Mouse (Mus musculus): ENCODE measurements around the gene Gm4779.

GRCm38 (mm10) chrX:101754478-101754877 lies 39.7 kb downstream of the Gm4779 start:
- no peak for TF ChIP-seq POLR2A (IDR thresholded peaks at IDR 0.05; ENCODE audit: borderline replicate concordance, insufficient read depth, low read length)
- no peak for TF ChIP-seq CTCF (IDR thresholded peaks at IDR 0.05; ENCODE audit: borderline replicate concordance, insufficient read depth, low read depth, low read length)

Data from cerebellum, adult 2 months (tissue).